Mouse (Mus musculus) kidney, postnatal 14 days (tissue): Measurements from ENCODE around the gene Ethe1.
A peak's percentile ranks its signal among the peaks of the same experiment; 100 is the strongest.
"Not testable (repeated sequence)": the region's sequence is repeated elsewhere in the genome, so short reads cannot be mapped to it uniquely, and the experiment has no call there.

Experiments
- DNase-seq: peaks from one replicate; pipeline ENCODE4 v3.0.0; 2022; ENCODE audit warnings: mixed read lengths

The Ethe1 gene

DNA sequence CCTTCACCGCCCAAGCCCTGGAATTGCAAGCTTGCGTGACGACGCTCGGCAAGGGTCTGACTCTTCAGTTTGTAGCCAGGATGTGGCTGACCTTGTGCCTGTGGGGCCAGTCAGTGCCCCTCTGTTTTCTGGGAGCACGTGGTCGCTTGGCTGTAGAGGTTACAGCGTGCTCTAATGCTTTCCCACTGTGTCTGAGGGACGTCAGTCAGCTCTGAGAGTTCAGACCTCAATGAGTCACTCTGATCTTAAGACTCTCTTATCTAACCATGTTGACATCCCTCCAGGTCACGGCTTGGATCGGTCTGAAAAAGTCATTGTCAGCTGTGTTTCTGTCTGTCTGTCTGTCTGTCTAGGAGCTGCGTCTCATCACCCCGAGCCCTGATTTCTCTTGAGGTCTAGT is 27.5 kb downstream of the Ethe1 start:
- DNase-seq: no peak

DNA sequence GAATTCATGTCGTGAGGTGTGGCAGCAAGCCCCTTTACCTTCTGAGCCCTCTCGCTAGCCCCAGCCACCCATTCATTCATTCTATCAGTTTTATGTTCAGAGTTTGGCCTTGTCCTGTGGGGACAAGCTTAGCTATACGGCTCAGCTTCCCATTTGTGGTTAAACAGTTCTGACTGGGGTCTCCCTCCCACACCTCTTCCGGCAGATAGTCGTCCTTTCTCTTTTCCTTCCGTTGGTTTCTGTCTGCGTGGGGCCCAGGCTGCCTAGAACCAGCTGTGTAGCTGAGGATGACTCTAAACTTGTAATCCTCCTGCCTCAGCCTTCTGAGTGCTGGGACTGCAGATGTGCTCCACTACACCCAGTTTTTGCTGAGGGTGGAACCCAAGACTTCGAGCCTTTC is 30.4 kb downstream of the Ethe1 start:
- DNase-seq: no peak

GRCm38 (mm10) chr7:24618374-24618773 is 31.0 kb downstream of the Ethe1 start:
- not testable (repeated sequence) for DNase-seq

DNA sequence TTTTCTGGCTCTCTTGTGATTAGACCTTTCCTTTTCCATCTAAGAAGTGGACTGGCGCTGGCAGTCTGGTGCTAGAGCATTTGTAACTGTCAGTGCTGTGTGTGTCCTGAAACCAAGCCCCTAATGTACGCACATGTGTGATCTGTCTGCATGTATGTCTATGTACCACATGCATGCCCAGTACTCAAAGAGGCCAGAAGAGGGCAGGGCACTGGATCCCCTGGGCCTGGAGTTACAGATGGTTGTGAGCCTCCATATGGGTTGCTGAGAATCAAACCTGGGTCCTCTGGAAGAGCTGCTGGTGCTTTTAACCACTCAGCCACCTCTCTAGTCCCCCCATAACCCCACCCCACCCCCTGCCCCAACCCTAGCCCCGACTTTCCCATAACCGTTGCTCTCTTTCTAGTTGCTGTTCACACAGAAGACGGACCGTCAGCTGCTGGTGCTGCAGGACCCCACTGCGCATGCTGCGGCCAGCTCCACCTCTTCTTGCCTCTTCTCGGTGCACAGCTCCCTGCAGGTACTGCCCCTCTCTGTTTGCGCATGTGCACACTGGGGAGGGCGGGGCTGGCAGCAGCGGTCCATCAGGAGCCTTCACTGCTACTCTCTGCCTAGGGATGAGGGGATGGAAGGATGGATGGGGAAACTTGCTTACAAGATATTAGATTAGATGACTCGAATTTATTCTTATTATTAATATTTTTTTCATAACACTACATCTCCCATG is 32.5 kb downstream of the Ethe1 start:
- DNase-seq: no peak

DNA sequence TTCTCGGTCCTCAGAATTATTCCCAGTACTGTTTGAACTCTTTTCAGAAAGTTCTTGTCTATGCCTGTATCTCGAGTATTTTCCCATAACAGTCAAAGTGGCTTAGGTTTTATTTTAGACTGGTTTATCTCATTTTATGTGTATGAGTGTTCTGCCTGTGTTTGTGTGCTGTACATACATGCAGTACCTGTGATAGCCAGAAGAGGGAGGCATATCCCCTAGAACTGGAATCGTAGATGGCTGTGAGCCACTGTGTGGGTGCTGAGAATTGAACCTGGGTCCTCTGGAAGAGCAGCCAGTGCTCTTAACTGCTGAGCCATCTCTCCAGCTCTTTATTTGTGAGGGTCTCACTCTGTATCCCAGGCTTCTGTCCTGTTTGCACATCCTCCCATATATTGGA is 33.9 kb downstream of the Ethe1 start:
- DNase-seq: no peak

- DNase-seq: no peak
Observed at GRCm38 (mm10) chr7:24622967-24623366, 35.6 kb downstream of the Ethe1 start.

GRCm38 (mm10) chr7:24628685-24629610 is 41.6 kb downstream of the Ethe1 start:
- peak; percentile 90 for DNase-seq

DNA sequence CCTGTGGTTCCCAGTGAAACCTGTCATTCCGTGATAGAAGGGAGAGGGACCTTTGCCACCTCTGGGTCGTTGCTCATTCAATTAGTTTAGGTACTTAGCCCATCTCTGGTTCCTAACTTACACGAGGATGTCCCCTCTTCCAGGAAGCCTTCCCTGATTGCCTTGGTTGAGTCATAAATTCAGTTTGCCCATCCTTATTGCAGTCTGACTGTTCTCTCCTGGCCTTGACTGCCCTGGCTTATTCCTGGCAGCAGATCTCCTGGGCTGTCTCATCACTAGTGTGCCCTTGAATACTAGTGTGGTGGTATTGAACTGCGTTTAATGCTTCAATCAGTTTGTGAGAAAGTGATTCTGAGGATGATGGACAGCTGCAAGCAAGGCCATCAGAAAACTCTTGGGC is 42.3 kb downstream of the Ethe1 start:
- DNase-seq: no peak

- DNase-seq: no peak
Observed at GRCm38 (mm10) chr7:24630116-24630880, 43.0 kb downstream of the Ethe1 start.

- no peak for DNase-seq
Observed at GRCm38 (mm10) chr7:24636264-24636663, 48.9 kb downstream of the Ethe1 start, which contains the start of gene Lypd3. Gene Lypd3, plus strand, starts transcription at chr7:24636550.

DNA sequence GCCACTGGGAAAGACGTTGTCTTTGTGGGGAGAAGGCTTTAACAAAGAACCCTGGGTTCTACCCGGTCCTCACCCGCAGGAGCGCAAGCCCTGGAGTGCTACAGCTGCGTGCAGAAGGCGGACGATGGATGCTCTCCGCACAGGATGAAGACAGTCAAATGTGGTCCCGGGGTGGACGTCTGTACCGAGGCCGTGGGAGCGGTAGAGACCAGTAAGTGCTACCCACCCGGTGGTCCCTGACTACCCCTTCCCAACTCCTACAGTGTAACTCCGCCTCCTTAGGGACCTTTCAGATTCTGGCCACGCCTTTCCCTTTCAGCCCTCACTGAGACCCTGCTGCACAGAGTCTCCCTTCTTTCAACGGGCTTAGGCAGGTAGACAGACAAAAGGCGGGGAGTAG is 49.7 kb downstream of the Ethe1 start:
- DNase-seq: no peak

GRCm38 (mm10) chr7:24638026-24638856 is 50.9 kb downstream of the Ethe1 start:
- DNase-seq: peak; percentile 34

- no peak for DNase-seq
Observed at GRCm38 (mm10) chr7:24640450-24640849, 53.1 kb downstream of the Ethe1 start.

- DNase-seq: peak; percentile 65
Observed at GRCm38 (mm10) chr7:24642491-24642890, 55.1 kb downstream of the Ethe1 start.

DNA sequence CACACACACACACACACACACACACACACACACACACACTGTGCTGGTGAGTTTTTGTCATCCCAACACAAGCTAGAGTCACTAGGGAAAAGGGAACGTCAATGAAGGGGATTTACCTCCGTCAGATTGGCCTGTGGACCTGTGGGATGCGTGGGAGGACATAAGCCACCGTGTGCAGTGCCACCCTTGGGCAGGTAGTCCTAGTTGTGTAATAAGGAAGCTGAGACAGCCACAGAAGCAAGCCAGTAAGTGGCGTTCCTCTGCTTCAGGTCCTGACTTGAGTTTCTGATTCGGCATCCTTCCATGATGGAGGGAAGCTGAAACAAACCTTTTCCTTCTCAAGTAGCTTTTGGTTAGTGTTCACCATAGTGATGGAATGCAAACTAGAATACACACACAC is 57.1 kb downstream of the Ethe1 start:
- DNase-seq: no peak

GRCm38 (mm10) chr7:24644996-24645395 is 57.7 kb downstream of the Ethe1 start:
- no peak for DNase-seq

- no peak for DNase-seq
Observed at GRCm38 (mm10) chr7:24646486-24646885, 59.1 kb downstream of the Ethe1 start.

GRCm38 (mm10) chr7:24653681-24654080 is 66.3 kb downstream of the Ethe1 start:
- DNase-seq: peak; percentile 76
